Mouse (Mus musculus): Measurements from ENCODE around the gene Wwc2. TPM values are rescaled to one million over a fixed set of nuclear protein-coding genes. Genes with fewer than 3 reads are reported as not detected.
A peak's percentile ranks its signal among the peaks of the same experiment; 100 is the strongest.

Gene Wwc2
- polyA plus RNA-seq, 1 experiment from 2014 or later: 8.0 TPM

DNA sequence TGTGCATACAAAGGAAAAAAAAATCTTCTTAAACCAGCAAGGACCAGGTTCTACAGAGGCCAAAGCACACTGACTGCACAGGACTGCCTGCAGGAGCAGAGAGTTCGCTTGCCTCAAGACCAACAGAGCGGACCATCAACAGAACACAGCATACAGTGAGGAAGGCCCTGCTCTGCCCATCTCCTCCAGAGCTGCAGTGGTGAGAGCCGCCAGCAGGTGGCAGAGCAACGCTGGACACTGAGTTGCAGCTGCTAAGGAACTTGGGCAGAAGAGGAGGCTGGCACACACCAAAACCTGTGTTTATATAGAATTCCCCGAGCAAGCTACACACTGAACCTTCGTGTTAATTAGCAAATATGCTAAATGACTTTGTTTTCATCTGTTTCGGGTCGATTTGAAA is 123.7 kb downstream of the Wwc2 start:
- H3K9ac ChIP-seq (ENCODE audit: low read length): no peak overlapping the region
- 24% methylated on average over 8 of the region's 8 CpGs for WGBS
- H3K36me3 ChIP-seq (ENCODE audit: control insufficient read depth, insufficient read depth, low read length): peaks cover 16% of the 10 kb centered on the region; the same call in 1 of the 2 replicates
- no peaks in the 10 kb centered on the region for H3K9me3 ChIP-seq (replicated peaks; ENCODE audit: control insufficient read depth, low read length)
- no peaks in the 10 kb centered on the region for H3K27me3 ChIP-seq (ENCODE audit: control insufficient read depth, insufficient read depth, low read length)
- ATAC-seq (ENCODE audit: insufficient read depth, low FRiP score): no peak; the same call in 1 of the 2 replicates
- H3K4me1 ChIP-seq (ENCODE audit: control insufficient read depth, insufficient read depth, low read length): no peaks in the 10 kb centered on the region
- H3K27ac ChIP-seq (ENCODE audit: low read length): no peak overlapping the region
- no peak overlapping the region for H3K4me2 ChIP-seq (ENCODE audit: low read depth, low read length)
- no peak overlapping the region for H3K4me3 ChIP-seq (replicated peaks; ENCODE audit: low read length)

DNA sequence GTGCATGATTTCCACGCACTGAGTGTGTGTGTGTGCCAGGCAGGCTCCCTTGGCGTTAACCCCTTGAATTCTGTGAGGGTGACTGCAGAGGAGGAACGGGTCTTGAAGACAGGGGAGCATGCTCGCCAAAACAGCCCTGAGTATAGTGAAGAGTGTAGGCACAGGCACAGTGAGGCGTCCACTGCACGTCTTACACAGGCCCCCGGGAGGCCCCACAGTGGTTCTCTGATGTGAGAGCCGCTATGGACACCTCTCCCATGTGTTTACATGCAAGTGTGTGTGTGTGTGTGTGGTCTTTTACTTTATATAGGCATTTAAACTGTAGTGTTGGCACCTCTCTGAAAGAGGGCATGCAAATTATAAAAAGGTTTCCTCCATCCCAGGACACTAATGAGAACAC is 124.2 kb downstream of the Wwc2 start:
- Histone ChIP-seq H3K27ac (ENCODE audit: low read length) (no peak overlapping the region), H3K9me3 (replicated peaks; ENCODE audit: control insufficient read depth, low read length) (no peaks in the 10 kb centered on the region), H3K4me3 (replicated peaks; ENCODE audit: low read length) (no peak overlapping the region), H3K9ac (ENCODE audit: low read length) (no peak overlapping the region), H3K27me3 (ENCODE audit: control insufficient read depth, insufficient read depth, low read length) (no peaks in the 10 kb centered on the region), H3K36me3 (ENCODE audit: control insufficient read depth, insufficient read depth, low read length) (peaks cover 16% of the 10 kb centered on the region; the same call in 1 of the 2 replicates), H3K4me1 (ENCODE audit: control insufficient read depth, insufficient read depth, low read length) (no peaks in the 10 kb centered on the region), H3K4me2 (ENCODE audit: low read depth, low read length) (no peak overlapping the region)
- no peak for ATAC-seq (ENCODE audit: insufficient read depth, low FRiP score)
- 85% methylated on average over 8 of the region's 8 CpGs for WGBS

DNA sequence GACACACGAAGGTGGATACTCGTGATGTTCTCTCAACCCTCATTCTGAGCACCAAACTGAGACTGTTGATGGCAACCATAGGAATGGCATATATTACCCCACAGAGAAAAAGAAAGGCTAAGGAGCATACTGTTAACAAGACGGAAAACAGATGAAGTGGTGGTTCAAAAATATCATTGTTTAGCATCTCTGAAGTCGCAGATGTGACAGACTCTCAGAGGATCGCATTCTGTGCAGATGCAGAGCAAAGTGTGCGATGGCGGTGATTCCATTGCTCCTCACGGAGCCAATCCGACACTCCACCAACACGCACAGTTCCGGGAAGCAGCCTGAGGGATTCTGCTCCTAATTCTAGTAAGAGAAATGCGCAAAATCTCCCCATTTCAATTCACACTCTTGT is 131.5 kb downstream of the Wwc2 start:
- no peak overlapping the region for H3K9ac ChIP-seq (ENCODE audit: low read length)
- H3K27me3 ChIP-seq (ENCODE audit: control insufficient read depth, insufficient read depth, low read length): no peaks in the 10 kb centered on the region
- no peak for ATAC-seq (ENCODE audit: insufficient read depth, low FRiP score)
- no peak overlapping the region for H3K4me2 ChIP-seq (ENCODE audit: low read depth, low read length)
- no peak overlapping the region for H3K27ac ChIP-seq (ENCODE audit: low read length)
- WGBS: 95% methylated on average over 12 of the region's 12 CpGs
- H3K4me1 ChIP-seq (ENCODE audit: control insufficient read depth, insufficient read depth, low read length): no peaks in the 10 kb centered on the region
- peaks cover 24% of the 10 kb centered on the region for H3K36me3 ChIP-seq (ENCODE audit: control insufficient read depth, insufficient read depth, low read length)
- no peaks in the 10 kb centered on the region for H3K9me3 ChIP-seq (replicated peaks; ENCODE audit: control insufficient read depth, low read length)
- no peak overlapping the region for H3K4me3 ChIP-seq (replicated peaks; ENCODE audit: low read length)

DNA sequence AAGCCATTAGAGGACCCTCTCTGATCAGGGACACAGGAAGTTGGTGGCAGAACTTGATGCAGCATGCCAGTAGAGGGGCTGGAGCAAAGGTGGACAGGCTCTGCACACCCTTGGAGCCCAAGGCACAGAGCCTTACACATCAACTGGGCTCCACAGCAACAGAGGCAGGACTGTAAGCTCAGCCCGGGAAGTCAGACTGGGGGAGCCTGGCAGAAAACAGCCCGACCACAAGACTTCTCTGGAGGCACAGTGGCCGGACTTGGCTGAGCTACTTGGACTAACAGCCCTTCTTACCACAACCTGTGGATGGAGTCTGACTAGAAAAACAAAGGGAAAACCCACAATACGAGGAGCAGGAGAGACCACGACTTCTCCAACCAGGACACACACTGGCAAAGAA is 137.4 kb downstream of the Wwc2 start:
- H3K4me3 ChIP-seq (replicated peaks; ENCODE audit: low read length): no peak overlapping the region
- H3K9me3 ChIP-seq (replicated peaks; ENCODE audit: control insufficient read depth, low read length): no peaks in the 10 kb centered on the region
- no peak for ATAC-seq (ENCODE audit: insufficient read depth, low FRiP score)
- H3K9ac ChIP-seq (ENCODE audit: low read length): no peak overlapping the region
- H3K4me2 ChIP-seq (ENCODE audit: low read depth, low read length): no peak overlapping the region
- no peaks in the 10 kb centered on the region for H3K27me3 ChIP-seq (ENCODE audit: control insufficient read depth, insufficient read depth, low read length)
- no peak overlapping the region for H3K27ac ChIP-seq (ENCODE audit: low read length)
- peaks cover 17% of the 10 kb centered on the region; the same call in 1 of the 2 replicates for H3K36me3 ChIP-seq (ENCODE audit: control insufficient read depth, insufficient read depth, low read length)
- 88% methylated on average over 5 of the region's 5 CpGs for WGBS
- H3K4me1 ChIP-seq (ENCODE audit: control insufficient read depth, insufficient read depth, low read length): peaks cover 11% of the 10 kb centered on the region

DNA sequence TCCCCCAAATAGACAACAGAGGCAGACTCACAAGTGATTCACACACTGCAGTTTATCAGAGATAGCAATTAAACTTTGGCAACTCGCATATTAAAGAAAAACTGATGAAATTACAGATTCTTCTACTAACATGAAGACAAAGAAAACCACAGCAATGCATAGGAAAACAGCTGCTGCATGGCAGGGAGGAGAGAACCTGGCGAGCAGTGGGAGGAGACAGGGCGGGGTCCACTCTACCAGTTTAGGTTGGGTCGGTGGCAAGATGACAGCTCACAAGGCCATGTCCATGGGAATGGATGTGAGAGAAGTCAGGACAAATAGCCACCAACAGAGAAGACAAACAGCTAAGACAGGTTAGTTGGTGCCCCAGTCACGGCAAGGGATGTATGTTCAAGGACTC is 138.0 kb downstream of the Wwc2 start:
- Histone ChIP-seq H3K9me3 (replicated peaks; ENCODE audit: control insufficient read depth, low read length) (no peaks in the 10 kb centered on the region), H3K4me3 (replicated peaks; ENCODE audit: low read length) (no peak overlapping the region), H3K4me2 (ENCODE audit: low read depth, low read length) (peak overlapping the region; percentile 43; the same call in 1 of the 2 replicates), H3K4me1 (ENCODE audit: control insufficient read depth, insufficient read depth, low read length) (peaks cover 11% of the 10 kb centered on the region), H3K9ac (ENCODE audit: low read length) (no peak overlapping the region), H3K36me3 (ENCODE audit: control insufficient read depth, insufficient read depth, low read length) (peaks cover 21% of the 10 kb centered on the region), H3K27me3 (ENCODE audit: control insufficient read depth, insufficient read depth, low read length) (no peaks in the 10 kb centered on the region), H3K27ac (ENCODE audit: low read length) (peak overlapping the region; percentile 82)
- 70% methylated on average over 5 of the region's 5 CpGs for WGBS
- no peak for ATAC-seq (ENCODE audit: insufficient read depth, low FRiP score)

DNA sequence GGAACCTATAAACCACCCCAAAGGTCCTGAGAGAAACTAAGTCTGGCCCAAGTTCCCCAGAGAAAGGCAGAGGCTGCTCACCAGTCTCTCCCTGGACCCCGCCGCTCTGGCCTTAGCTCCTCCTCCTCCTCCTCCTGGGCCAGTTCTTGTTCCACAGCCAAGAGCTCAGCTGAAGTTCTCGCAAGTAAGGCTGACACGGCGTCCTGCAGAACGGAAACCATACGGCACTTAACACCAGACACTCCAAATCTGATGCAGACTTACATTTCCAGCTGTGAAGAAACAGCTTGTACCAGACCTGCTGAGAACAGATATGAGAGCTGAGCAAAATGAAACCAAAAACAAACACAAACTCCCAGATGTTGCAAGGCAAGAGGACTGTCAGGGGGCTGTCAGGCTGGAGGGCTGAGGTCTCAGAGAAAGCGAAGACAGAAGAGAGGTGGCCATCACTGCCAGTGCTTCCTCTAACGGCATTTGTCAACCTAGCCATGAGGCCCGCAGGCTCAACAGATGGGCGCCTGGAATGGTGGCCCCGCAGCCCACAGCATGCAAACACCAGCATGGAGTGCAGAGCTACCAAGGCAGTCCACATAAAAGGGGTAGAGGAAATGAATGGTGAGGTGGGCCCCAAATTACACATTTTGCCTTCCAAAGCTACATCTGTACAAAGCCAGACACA is 138.8 kb downstream of the Wwc2 start:
- H3K4me3 ChIP-seq (replicated peaks; ENCODE audit: low read length): peak overlapping the region; percentile 20; the same call in 1 of the 2 replicates
- H3K27me3 ChIP-seq (ENCODE audit: control insufficient read depth, insufficient read depth, low read length): no peaks in the 10 kb centered on the region
- WGBS: 42% methylated on average over 12 of the region's 12 CpGs
- H3K4me1 ChIP-seq (ENCODE audit: control insufficient read depth, insufficient read depth, low read length): peaks cover 11% of the 10 kb centered on the region
- H3K9me3 ChIP-seq (replicated peaks; ENCODE audit: control insufficient read depth, low read length): no peaks in the 10 kb centered on the region
- peak overlapping the region; percentile 43 for H3K4me2 ChIP-seq (ENCODE audit: low read depth, low read length)
- peak; percentile 89 for ATAC-seq (ENCODE audit: insufficient read depth, low FRiP score)
- peaks cover 24% of the 10 kb centered on the region for H3K36me3 ChIP-seq (ENCODE audit: control insufficient read depth, insufficient read depth, low read length)
- peak overlapping the region; percentile 82 for H3K27ac ChIP-seq (ENCODE audit: low read length)
- peak overlapping the region; percentile 37; the same call in 1 of the 2 replicates for H3K9ac ChIP-seq (ENCODE audit: low read length)

DNA sequence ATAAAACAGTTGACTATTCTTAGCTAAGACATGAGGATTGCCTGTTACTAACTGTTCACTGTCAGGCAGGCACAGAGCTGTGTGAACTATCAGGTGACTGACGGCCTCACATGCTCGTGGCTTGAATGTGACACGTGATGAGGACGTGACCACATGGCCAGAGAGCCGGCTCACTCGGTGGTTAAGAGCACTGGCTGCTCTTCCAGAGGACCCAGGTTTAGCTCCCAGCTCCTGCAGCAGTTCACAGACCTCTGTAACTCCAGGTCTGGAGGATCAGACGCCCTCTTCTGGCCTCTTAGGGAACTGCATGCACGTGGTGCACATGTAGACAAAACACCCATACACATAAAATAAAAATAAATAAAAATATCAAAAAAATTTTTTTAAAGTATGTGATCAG is 140.9 kb downstream of the Wwc2 start:
- Histone ChIP-seq H3K9ac (ENCODE audit: low read length) (no peak overlapping the region), H3K27me3 (ENCODE audit: control insufficient read depth, insufficient read depth, low read length) (no peaks in the 10 kb centered on the region), H3K4me2 (ENCODE audit: low read depth, low read length) (no peak overlapping the region), H3K36me3 (ENCODE audit: control insufficient read depth, insufficient read depth, low read length) (peaks cover 19% of the 10 kb centered on the region), H3K27ac (ENCODE audit: low read length) (no peak overlapping the region), H3K9me3 (replicated peaks; ENCODE audit: control insufficient read depth, low read length) (no peaks in the 10 kb centered on the region), H3K4me3 (replicated peaks; ENCODE audit: low read length) (no peak overlapping the region), H3K4me1 (ENCODE audit: control insufficient read depth, insufficient read depth, low read length) (peaks cover 11% of the 10 kb centered on the region)
- no peak for ATAC-seq (ENCODE audit: insufficient read depth, low FRiP score)
- WGBS: 80% methylated on average over 8 of the region's 8 CpGs

DNA sequence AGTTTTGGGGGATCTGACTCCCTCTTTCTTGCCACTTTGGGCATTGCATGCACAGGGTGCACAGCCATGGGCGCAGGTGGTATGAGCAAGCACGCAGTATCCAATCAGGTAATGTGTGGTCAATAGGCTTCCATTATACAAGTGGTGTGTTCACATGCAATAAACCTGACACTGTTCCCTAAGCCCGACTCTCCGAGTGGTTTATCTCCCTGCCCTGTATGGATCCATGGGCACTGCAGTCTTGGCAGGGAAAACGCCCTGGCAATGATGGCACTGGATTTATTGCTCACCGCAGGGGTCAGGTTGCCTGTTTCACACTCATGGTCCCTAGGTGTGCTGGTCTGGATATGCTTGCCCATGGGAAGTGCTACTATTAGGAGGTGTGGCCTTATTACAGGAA is 142.8 kb downstream of the Wwc2 start:
- Histone ChIP-seq H3K4me3 (replicated peaks; ENCODE audit: low read length) (no peak overlapping the region), H3K4me1 (ENCODE audit: control insufficient read depth, insufficient read depth, low read length) (peaks cover 9% of the 10 kb centered on the region), H3K27me3 (ENCODE audit: control insufficient read depth, insufficient read depth, low read length) (no peaks in the 10 kb centered on the region), H3K9ac (ENCODE audit: low read length) (no peak overlapping the region), H3K27ac (ENCODE audit: low read length) (no peak overlapping the region), H3K36me3 (ENCODE audit: control insufficient read depth, insufficient read depth, low read length) (peaks cover 14% of the 10 kb centered on the region), H3K9me3 (replicated peaks; ENCODE audit: control insufficient read depth, low read length) (no peaks in the 10 kb centered on the region), H3K4me2 (ENCODE audit: low read depth, low read length) (no peak overlapping the region)
- 94% methylated on average over 6 of the region's 6 CpGs for WGBS
- no peak for ATAC-seq (ENCODE audit: insufficient read depth, low FRiP score)

DNA sequence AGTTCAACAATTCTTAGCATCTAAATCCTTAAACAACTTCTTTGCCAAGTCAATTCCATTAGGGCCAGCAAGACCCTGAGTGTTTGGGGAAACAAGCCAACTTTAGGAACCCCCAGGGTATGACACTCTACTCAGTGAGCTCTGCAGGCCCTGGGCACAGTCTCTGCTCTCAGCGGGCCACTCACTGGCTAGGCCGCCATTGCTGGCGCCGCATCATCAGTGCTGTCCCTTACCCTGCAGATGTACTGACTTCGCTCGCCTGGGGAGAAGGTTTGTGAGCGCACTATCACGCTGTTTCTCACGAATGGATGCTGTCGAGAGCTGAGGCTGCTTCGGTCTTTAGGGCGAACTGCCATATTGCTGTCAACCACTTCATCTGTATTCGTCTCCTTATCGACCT is 143.6 kb downstream of the Wwc2 start:
- Histone ChIP-seq H3K27ac (ENCODE audit: low read length) (no peak overlapping the region), H3K4me1 (ENCODE audit: control insufficient read depth, insufficient read depth, low read length) (peaks cover 2% of the 10 kb centered on the region; the same call in 1 of the 2 replicates), H3K9me3 (replicated peaks; ENCODE audit: control insufficient read depth, low read length) (no peaks in the 10 kb centered on the region), H3K4me3 (replicated peaks; ENCODE audit: low read length) (no peak overlapping the region), H3K27me3 (ENCODE audit: control insufficient read depth, insufficient read depth, low read length) (no peaks in the 10 kb centered on the region), H3K4me2 (ENCODE audit: low read depth, low read length) (no peak overlapping the region), H3K9ac (ENCODE audit: low read length) (no peak overlapping the region), H3K36me3 (ENCODE audit: control insufficient read depth, insufficient read depth, low read length) (peaks cover 19% of the 10 kb centered on the region)
- 93% methylated on average over 14 of the region's 14 CpGs for WGBS
- ATAC-seq (ENCODE audit: insufficient read depth, low FRiP score): no peak

Measured in stomach, embryonic 16.5 days (tissue).